Comparison of ENCODE assay signal across 14 mouse cellular contexts in the genomic region with DNA sequence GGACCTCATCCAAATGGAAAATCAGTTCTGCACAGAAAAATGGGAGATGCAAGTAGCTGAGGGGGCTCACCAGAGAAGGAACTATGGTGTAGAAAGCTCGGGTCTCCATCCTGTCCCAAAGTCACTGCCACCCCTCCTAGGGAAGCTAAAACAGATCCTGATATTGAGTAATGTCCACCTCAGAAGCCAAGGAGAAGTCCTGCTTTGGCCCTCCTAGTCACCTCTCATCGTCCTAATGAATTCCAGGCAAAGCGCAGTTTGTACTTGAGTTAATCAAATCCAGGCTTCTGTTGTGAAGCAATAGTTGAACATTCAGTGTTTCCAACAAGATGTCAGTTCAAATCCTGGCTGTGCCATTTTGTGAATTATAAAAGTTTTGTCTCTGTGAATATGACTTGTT.
"Had no signal": no experiment of that assay in that cellular context is flagged by ENCODE, and none has a peak within 500 bp of the region (broad histone marks: within the 10 kb centered on the region; RNA-seq: fewer than 3 reads in every experiment).

No protein-coding gene starts in this region.

- H3K9ac ChIP-seq: liver, embryonic 13.5 days had no signal

- H3K27me3 ChIP-seq: liver, embryonic 13.5 days had no signal

- H3K4me3 ChIP-seq: layer of hippocampus, adult 2 months; left cerebral cortex, adult 2 months; liver, embryonic 13.5 days had no signal

- H3K9me3 ChIP-seq: liver, embryonic 13.5 days had no signal

- H3K4me1 ChIP-seq: liver, embryonic 13.5 days had no signal

- DNase-seq: kidney, postnatal 25 days; layer of hippocampus, postnatal 36 days; liver, embryonic 13.5 days; lung, adult 2 months; lung, postnatal 14 days; lung, postnatal 4 days; midbrain, embryonic 14.5 days; thymus, adult 2 months; thymus, postnatal 14 days; thymus, postnatal 4 days had no signal

- H3K27ac ChIP-seq: kidney, postnatal 0 days; layer of hippocampus, adult 2 months; left cerebral cortex, adult 2 months; liver, embryonic 13.5 days; stomach, postnatal 0 days had no signal

- H3K36me3 ChIP-seq: liver, embryonic 13.5 days had no signal
